In the genomic region with DNA sequence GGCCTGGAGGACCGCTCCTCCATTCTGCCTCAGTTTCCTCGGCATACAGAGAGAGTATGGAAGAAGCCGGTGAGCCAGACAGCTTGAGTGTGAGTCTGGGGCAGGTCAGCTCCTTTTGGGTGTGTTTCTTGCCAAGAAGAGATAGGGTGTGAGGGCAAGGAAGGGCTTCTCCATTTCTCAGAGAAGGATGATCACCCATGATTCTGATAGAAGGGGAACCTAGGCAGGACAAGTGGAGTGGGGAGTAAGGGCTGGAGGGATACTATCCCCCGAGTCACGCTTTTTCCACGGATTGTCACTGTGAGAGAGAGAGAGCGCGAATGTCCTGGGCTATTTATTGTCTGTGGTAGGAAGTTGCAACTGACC, we compare ENCODE assay signal across 8 mouse cellular contexts. TPM values are rescaled to one million over a fixed set of nuclear protein-coding genes. Genes with fewer than 3 reads are reported as not detected.
A peak's percentile ranks its signal among the peaks of the same experiment; 100 is the strongest.
DNase-seq lines count a peak whose midpoint lies in the region; ATAC-seq and TF ChIP-seq lines count a peak whose summit lies in the region.

No protein-coding gene starts in this region.

- no peak for TF ChIP-seq CTCF in kidney, adult 2 months (conservative IDR thresholded peaks at IDR 0.05; ENCODE audit: insufficient read depth, insufficient read length, low read depth, low read length)

- no peak for ATAC-seq in embryonic facial prominence, embryonic 12.5 days (ENCODE audit: insufficient number of reproducible peaks, insufficient read depth, low FRiP score, low TSS enrichment)
- 0 out of 2 replicates have a peak, but pooled peaks have one; percentile 4 for ATAC-seq in hindbrain, embryonic 16.5 days
- ATAC-seq in midbrain, embryonic 14.5 days (ENCODE audit: low FRiP score, low TSS enrichment), result no peak

- no peak overlapping the region; the same call in 1 of the 2 replicates for H3K9ac ChIP-seq in embryonic facial prominence, embryonic 12.5 days
- no peak overlapping the region for H3K9ac ChIP-seq in hindbrain, embryonic 16.5 days (ENCODE audit: low read depth, low read length)
- H3K9ac ChIP-seq in midbrain, embryonic 14.5 days (replicated peaks; ENCODE audit: low read length), result peak overlapping the region; percentile 45; the same call in 1 of the 2 replicates

- H3K9me3 ChIP-seq in embryonic facial prominence, embryonic 12.5 days, result no peaks in the 10 kb centered on the region
- no peaks in the 10 kb centered on the region for H3K9me3 ChIP-seq in hindbrain, embryonic 16.5 days (ENCODE audit: control insufficient read depth, low read length)
- H3K9me3 ChIP-seq in midbrain, embryonic 14.5 days (ENCODE audit: control insufficient read depth, low read length), result no peaks in the 10 kb centered on the region

- DNase-seq in kidney, adult 2 months, result no peak
- no peak for DNase-seq in kidney, postnatal 10 days
- DNase-seq in midbrain, embryonic 14.5 days, result no peak
- DNase-seq in adrenal gland, postnatal 10 days, result no peak
- no peak for DNase-seq in cerebellum, postnatal 10 days
- DNase-seq in right cerebral cortex, postnatal 14 days, result no peak

- peak overlapping the region; percentile 95 for H3K4me2 ChIP-seq in embryonic facial prominence, embryonic 12.5 days (replicated peaks)
- peak overlapping the region; percentile 100 for H3K4me2 ChIP-seq in hindbrain, embryonic 16.5 days (ENCODE audit: low read length)
- peak overlapping the region; percentile 96 for H3K4me2 ChIP-seq in midbrain, embryonic 14.5 days (ENCODE audit: low read length)

- WGBS in kidney, adult 2 months, result 13% methylated on average over 8 of the region's 8 CpGs
- 11% methylated on average over 8 of the region's 8 CpGs for WGBS in embryonic facial prominence, embryonic 12.5 days
- WGBS in hindbrain, embryonic 16.5 days, result 8% methylated on average over 8 of the region's 8 CpGs
- 10% methylated on average over 8 of the region's 8 CpGs for WGBS in midbrain, embryonic 14.5 days

- no peaks in the 10 kb centered on the region for H3K27me3 ChIP-seq in kidney, adult 2 months (replicated peaks; ENCODE audit: control insufficient read depth, insufficient read depth, low read length)
- peaks cover 61% of the 10 kb centered on the region for H3K27me3 ChIP-seq in embryonic facial prominence, embryonic 12.5 days
- peaks cover 33% of the 10 kb centered on the region for H3K27me3 ChIP-seq in hindbrain, embryonic 16.5 days (replicated peaks; ENCODE audit: control insufficient read depth, insufficient read depth, low read length)
- H3K27me3 ChIP-seq in midbrain, embryonic 14.5 days (ENCODE audit: control insufficient read depth, insufficient read depth, low read length), result peaks cover 49% of the 10 kb centered on the region

- H3K27ac ChIP-seq in kidney, adult 2 months (ENCODE audit: insufficient read depth, low read depth, low read length), result no peak overlapping the region
- H3K27ac ChIP-seq in embryonic facial prominence, embryonic 12.5 days, result no peak overlapping the region
- H3K27ac ChIP-seq in hindbrain, embryonic 16.5 days (ENCODE audit: low read depth, low read length), result no peak overlapping the region
- H3K27ac ChIP-seq in midbrain, embryonic 14.5 days (replicated peaks; ENCODE audit: low read depth, low read length), result no peak overlapping the region

- H3K4me1 ChIP-seq in kidney, adult 2 months (ENCODE audit: control insufficient read depth, insufficient read depth, low read length), result no peaks in the 10 kb centered on the region
- H3K4me1 ChIP-seq in embryonic facial prominence, embryonic 12.5 days, result peaks cover 15% of the 10 kb centered on the region; the same call in 1 of the 2 replicates
- H3K4me1 ChIP-seq in hindbrain, embryonic 16.5 days (ENCODE audit: control insufficient read depth, insufficient read depth, low read depth, low read length), result peaks cover 17% of the 10 kb centered on the region
- H3K4me1 ChIP-seq in midbrain, embryonic 14.5 days (ENCODE audit: control insufficient read depth, insufficient read depth, low read length), result peaks cover 9% of the 10 kb centered on the region; the same call in 1 of the 2 replicates

- TF ChIP-seq POLR2A in kidney, adult 2 months (IDR thresholded peaks at IDR 0.05; ENCODE audit: low read depth, low read length), result no peak

- peak overlapping the region; percentile 57 for H3K4me3 ChIP-seq in kidney, adult 2 months (ENCODE audit: insufficient read depth, low read depth, low read length)
- peak overlapping the region; percentile 49 for H3K4me3 ChIP-seq in embryonic facial prominence, embryonic 12.5 days
- H3K4me3 ChIP-seq in hindbrain, embryonic 16.5 days (ENCODE audit: low read length), result peak overlapping the region; percentile 63
- H3K4me3 ChIP-seq in midbrain, embryonic 14.5 days (replicated peaks; ENCODE audit: low read depth, low read length), result peak overlapping the region; percentile 49

- H3K36me3 ChIP-seq in kidney, adult 2 months (ENCODE audit: control insufficient read depth, insufficient read depth, low read length), result no peaks in the 10 kb centered on the region
- H3K36me3 ChIP-seq in embryonic facial prominence, embryonic 12.5 days, result no peaks in the 10 kb centered on the region
- no peaks in the 10 kb centered on the region for H3K36me3 ChIP-seq in hindbrain, embryonic 16.5 days (ENCODE audit: control insufficient read depth, insufficient read depth, low read length)
- no peaks in the 10 kb centered on the region for H3K36me3 ChIP-seq in midbrain, embryonic 14.5 days (ENCODE audit: control insufficient read depth, insufficient read depth, low read length)

RNA-seq across cellular contexts. Expression of gene Car7, which starts 7.0 kb away (rescaled TPM):
- 7.5 and 8.0 TPM in 2 replicates for polyA plus RNA-seq in kidney, adult 2 months (2012; rRNA removed)
- 0.83 and 0.97 TPM in 2 replicates for polyA plus RNA-seq in embryonic facial prominence, embryonic 12.5 days (2016; fragmentation: Nextera tagmentation; extraction: Ambion mirVana)
- polyA plus RNA-seq in hindbrain, embryonic 16.5 days (2015; fragmentation: Nextera tagmentation; extraction: Ambion mirVana), result 3.5 and 4.9 TPM in 2 replicates
- 2.7 and 3.6 TPM in 2 replicates for polyA plus RNA-seq in midbrain, embryonic 14.5 days (2014; fragmentation: Nextera tagmentation; extraction: Ambion mirVana)
- total RNA-seq in adrenal gland, postnatal 10 days (2021), result 1 to 10 TPM; 3.0 to 3.2 TPM

RNA-seq across cellular contexts. Expression of gene Nae1, which starts 7.1 kb away (rescaled TPM):
- polyA plus RNA-seq in kidney, adult 2 months (2012; rRNA removed), result 9.7 and 12.7 TPM in 2 replicates
- polyA plus RNA-seq in embryonic facial prominence, embryonic 12.5 days (2016; fragmentation: Nextera tagmentation; extraction: Ambion mirVana), result 129 TPM in 2 replicates
- 104 and 108 TPM in 2 replicates for polyA plus RNA-seq in hindbrain, embryonic 16.5 days (2015; fragmentation: Nextera tagmentation; extraction: Ambion mirVana)
- 113 and 122 TPM in 2 replicates for polyA plus RNA-seq in midbrain, embryonic 14.5 days (2014; fragmentation: Nextera tagmentation; extraction: Ambion mirVana)
- 10 to 100 TPM; 30.4 to 35.0 TPM for total RNA-seq in adrenal gland, postnatal 10 days (2021)

RNA-seq across cellular contexts. Expression of gene Terb1, which starts 31.8 kb away (rescaled TPM):
- polyA plus RNA-seq in kidney, adult 2 months (2012; rRNA removed), result 0.05 TPM in 1 of 2 replicates, not detected in the other
- 0.24 and 0.29 TPM in 2 replicates for polyA plus RNA-seq in embryonic facial prominence, embryonic 12.5 days (2016; fragmentation: Nextera tagmentation; extraction: Ambion mirVana)
- polyA plus RNA-seq in hindbrain, embryonic 16.5 days (2015; fragmentation: Nextera tagmentation; extraction: Ambion mirVana), result 0.70 and 0.90 TPM in 2 replicates
- polyA plus RNA-seq in midbrain, embryonic 14.5 days (2014; fragmentation: Nextera tagmentation; extraction: Ambion mirVana), result 0.38 and 0.53 TPM in 2 replicates
- under 1 TPM; 0.09 to 0.12 TPM for total RNA-seq in adrenal gland, postnatal 10 days (2021)

RNA-seq across cellular contexts. Expression of gene Pdp2, which starts 49.8 kb away (rescaled TPM):
- 25.7 and 29.2 TPM in 2 replicates for polyA plus RNA-seq in kidney, adult 2 months (2012; rRNA removed)
- polyA plus RNA-seq in embryonic facial prominence, embryonic 12.5 days (2016; fragmentation: Nextera tagmentation; extraction: Ambion mirVana), result 13.2 and 13.7 TPM in 2 replicates
- polyA plus RNA-seq in hindbrain, embryonic 16.5 days (2015; fragmentation: Nextera tagmentation; extraction: Ambion mirVana), result 20.1 and 20.5 TPM in 2 replicates
- 17.2 and 18.2 TPM in 2 replicates for polyA plus RNA-seq in midbrain, embryonic 14.5 days (2014; fragmentation: Nextera tagmentation; extraction: Ambion mirVana)
- 10 to 100 TPM; 25.1 to 32.4 TPM for total RNA-seq in adrenal gland, postnatal 10 days (2021)
